Mouse (Mus musculus) limb, embryonic 12.5 days (tissue): ENCODE results near the gene Zbed5. TPM values are rescaled to one million over a fixed set of nuclear protein-coding genes. Genes with fewer than 3 reads are reported as not detected.
"Not testable (repeated sequence)": the region's sequence is repeated elsewhere in the genome, so short reads cannot be mapped to it uniquely, and the experiment has no call there.

ENCODE experiments used
- ATAC-seq: fragments of 200-750 bp; cut with Nextera tagmentation; 2 replicates; pipeline ENCODE4 v1.8.0; 2017; ENCODE audit warnings: low read depth, moderate TSS enrichment; ENCODE audit not compliant: insufficient number of reproducible peaks, insufficient read depth, low FRiP score, low TSS enrichment
- H3K27ac ChIP-seq: fragments of 300-500 bp; sonication (generic); 2 replicates; pipeline ENCODE4 v1.5.1; 2016; ENCODE audit warnings: mild to moderate bottlenecking, moderate library complexity
- H3K27me3 ChIP-seq: fragments of 300-500 bp; sonication (generic); 2 replicates; pipeline ENCODE4 v1.6.1; 2016; ENCODE audit warnings: mild to moderate bottlenecking, moderate library complexity
- H3K36me3 ChIP-seq: fragments of 300-500 bp; sonication (generic); 2 replicates; pipeline ENCODE4 v1.6.1; 2016; ENCODE audit warnings: mild to moderate bottlenecking, moderate library complexity
- H3K4me1 ChIP-seq: fragments of 300-500 bp; sonication (generic); replicated peaks from 2 replicates; pipeline ENCODE4 v1.6.1; 2016
- H3K4me2 ChIP-seq: fragments of 300-500 bp; sonication (generic); 2 replicates; pipeline ENCODE4 v1.6.1; 2016; ENCODE audit warnings: mild to moderate bottlenecking, moderate library complexity
- H3K4me3 ChIP-seq: fragments of 300-500 bp; sonication (generic); replicated peaks from 2 replicates; pipeline ENCODE4 v1.5.1; 2016; ENCODE audit warnings: mild to moderate bottlenecking
- H3K9ac ChIP-seq: fragments of 300-500 bp; sonication (generic); replicated peaks from 2 replicates; pipeline ENCODE4 v1.6.1; 2016; ENCODE audit warnings: mild to moderate bottlenecking, moderate library complexity
- H3K9me3 ChIP-seq: fragments of 300-500 bp; sonication (generic); 2 replicates; pipeline ENCODE4 v1.6.1; 2016; ENCODE audit warnings: mild to moderate bottlenecking, moderate library complexity
- WGBS: fragments of 180-500 bp; shearing (Covaris S2); methylation state at CpG from one replicate; pipeline ENCODE4 v1.1.7; 2016; 5-methylcytosine and 5-hydroxymethylcytosine counted together
- polyA plus RNA-seq: library from polyadenylated mRNA; unstranded; fragments of >200 nt; fragmentation: Nextera tagmentation; extraction: Ambion mirVana; gene quantifications from 2 replicates; pipeline ENCODE4 v1.2.1, GENCODE M21; 2016

The Zbed5 gene
- polyA plus RNA-seq, 1 experiment from 2014 or later = 11.9 TPM

DNA sequence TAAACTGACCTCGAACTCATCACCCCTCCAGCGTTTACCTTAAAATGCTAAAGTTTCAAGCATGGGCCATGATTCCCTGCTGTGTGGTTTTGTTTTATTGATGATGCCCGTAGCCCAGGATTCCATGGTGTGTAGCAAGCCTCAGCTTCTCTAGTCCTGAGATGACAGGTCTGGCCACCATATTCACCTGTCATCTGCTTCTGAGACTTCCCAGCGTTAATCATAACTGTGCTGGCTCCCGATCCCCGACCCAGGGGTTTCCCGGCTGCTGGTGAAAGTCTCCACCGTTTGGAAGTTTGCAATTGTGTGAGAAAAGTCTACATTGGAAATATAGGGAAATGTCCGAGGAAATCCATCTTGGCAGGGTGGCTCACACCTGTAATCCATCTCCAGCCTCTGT lies 13.6 kb downstream of the Zbed5 start:
- Histone ChIP-seq H3K4me1 (0 out of 2 replicates have a peak, but pooled peaks cover 8% of the 10 kb centered on the region), H3K27me3 (no peaks in the 10 kb centered on the region), H3K9ac (no peak overlapping the region), H3K27ac (no peak overlapping the region; the same call in 1 of the 2 replicates), H3K4me3 (peak overlapping the region; percentile 75), H3K36me3 (no peaks in the 10 kb centered on the region), H3K4me2 (peak overlapping the region; percentile 86), H3K9me3 (no peaks in the 10 kb centered on the region)
- 73% methylated on average over 9 of the region's 9 CpGs for WGBS
- ATAC-seq = no peak

DNA sequence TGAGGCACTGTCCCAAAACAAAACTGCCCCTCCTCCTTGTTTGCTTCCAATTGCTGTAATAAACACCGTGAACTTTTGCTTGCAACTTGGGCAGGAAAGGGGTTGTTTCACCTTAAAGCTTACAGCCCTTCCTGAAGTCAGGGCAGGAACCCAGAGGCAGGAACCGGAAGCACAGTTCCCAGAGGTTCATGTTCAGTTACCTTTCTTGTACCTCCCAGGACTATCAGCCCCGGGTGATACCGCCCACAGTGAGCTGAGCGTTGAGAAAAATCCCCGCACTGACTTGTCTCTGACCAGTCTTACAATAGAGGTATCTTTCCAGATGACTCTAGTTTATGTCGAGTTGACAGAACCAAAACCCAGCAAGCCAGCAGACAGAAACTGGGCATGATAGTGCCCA lies 14.1 kb downstream of the Zbed5 start:
- WGBS = 85% methylated on average over 7 of the region's 7 CpGs

DNA sequence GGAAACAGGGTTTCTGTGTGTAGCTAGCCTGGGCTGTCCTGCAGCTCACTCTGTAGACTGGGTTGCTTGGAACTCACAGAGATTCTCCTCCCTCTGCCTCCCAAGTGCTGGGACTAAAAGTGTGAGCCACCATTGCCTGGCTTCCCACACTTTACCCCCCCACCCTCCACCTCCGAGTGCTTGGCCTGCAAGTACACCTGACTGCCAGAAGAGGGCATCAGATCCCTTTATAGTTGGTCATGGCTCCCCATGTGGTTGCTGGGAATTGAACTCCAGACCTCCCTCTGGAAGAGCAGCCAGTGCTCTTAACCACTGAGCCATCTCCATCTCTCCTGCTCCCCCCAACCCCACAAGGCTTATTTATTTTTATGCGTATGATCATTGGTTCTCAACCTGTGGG lies 18.5 kb downstream of the Zbed5 start:
- Histone ChIP-seq H3K27me3 (no peaks in the 10 kb centered on the region), H3K4me2 (no peak overlapping the region), H3K4me1 (0 out of 2 replicates have a peak, but pooled peaks cover 3% of the 10 kb centered on the region), H3K9me3 (no peaks in the 10 kb centered on the region), H3K4me3 (no peak overlapping the region), H3K27ac (no peak overlapping the region), H3K36me3 (no peaks in the 10 kb centered on the region), H3K9ac (no peak overlapping the region)
- WGBS = 38% methylated on average over 2 of the region's 2 CpGs
- no peak for ATAC-seq

More for the DNA sequence above, 14.1 kb downstream of the Zbed5 start:
- H3K4me2 ChIP-seq = no peak overlapping the region
- H3K9ac ChIP-seq = no peak overlapping the region
- 0 out of 2 replicates have a peak, but pooled peaks cover 8% of the 10 kb centered on the region for H3K4me1 ChIP-seq
- no peaks in the 10 kb centered on the region for H3K27me3 ChIP-seq
- H3K27ac ChIP-seq = no peak overlapping the region
- H3K4me3 ChIP-seq = 0 out of 2 replicates have a peak overlapping the region, but pooled peaks have one; percentile 75
- no peaks in the 10 kb centered on the region for H3K9me3 ChIP-seq
- no peaks in the 10 kb centered on the region for H3K36me3 ChIP-seq
- ATAC-seq = no peak

DNA sequence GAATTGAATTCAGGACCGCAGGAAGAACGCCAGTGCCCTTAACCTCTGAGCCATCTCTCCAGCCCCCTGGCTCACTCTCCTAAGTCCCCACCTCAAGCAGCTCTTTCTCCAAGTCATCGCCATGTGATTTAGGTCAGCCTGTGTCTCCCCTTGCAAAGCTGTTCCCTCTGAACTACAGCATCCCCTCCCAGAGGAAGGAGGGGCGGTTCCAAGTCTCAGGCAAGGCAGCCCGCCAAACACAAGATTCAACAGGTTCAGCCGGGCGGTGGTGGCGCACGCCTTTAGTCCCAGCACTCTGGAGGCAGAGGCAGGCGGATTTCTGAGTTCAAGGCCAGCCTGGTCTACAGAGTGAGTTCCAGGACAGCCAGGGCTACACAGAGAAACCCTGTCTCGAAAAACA lies 20.0 kb downstream of the Zbed5 start:
- not testable (repeated sequence) for H3K9ac ChIP-seq, H3K4me3 ChIP-seq, ATAC-seq, H3K9me3 ChIP-seq, H3K36me3 ChIP-seq, H3K27me3 ChIP-seq, H3K4me1 ChIP-seq, H3K4me2 ChIP-seq, H3K27ac ChIP-seq
- 86% methylated on average over 11 of the region's 11 CpGs for WGBS

DNA sequence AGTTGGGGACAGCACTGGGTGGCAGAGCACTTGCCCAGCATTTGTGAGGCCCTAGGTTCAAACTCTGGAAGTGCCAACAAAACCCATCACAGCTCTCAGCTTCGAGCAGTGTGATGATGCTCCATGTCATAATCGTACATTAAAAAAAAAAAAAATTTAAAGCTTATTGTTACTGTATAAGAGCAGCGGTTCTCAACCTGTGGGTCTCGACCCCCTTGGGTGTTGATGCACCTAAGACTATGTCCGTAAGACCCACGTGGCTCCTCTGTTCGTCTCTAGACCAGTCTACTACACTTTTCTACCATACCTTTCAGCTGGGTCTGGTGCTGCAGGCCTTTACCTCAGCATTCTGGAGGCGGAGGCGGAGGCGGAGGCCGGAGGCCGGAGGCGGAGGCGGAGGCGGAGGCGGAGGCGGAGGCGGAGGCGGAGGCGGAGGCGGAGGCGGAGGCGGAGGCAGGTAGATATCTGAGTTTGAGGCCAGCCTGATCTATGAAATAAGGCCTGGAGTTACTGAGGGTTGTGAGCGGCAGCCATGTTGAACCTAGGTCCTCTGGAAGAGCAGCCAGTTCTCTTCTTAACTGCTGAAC lies 22.6 kb downstream of the Zbed5 start:
- ATAC-seq = no peak
- WGBS = 87% methylated on average over 24 of the region's 24 CpGs
- Histone ChIP-seq H3K27me3 (no peaks in the 10 kb centered on the region), H3K27ac (no peak overlapping the region), H3K9ac (no peak overlapping the region), H3K9me3 (no peaks in the 10 kb centered on the region), H3K4me2 (no peak overlapping the region), H3K36me3 (no peaks in the 10 kb centered on the region), H3K4me1 (no peaks in the 10 kb centered on the region), H3K4me3 (no peak overlapping the region)

DNA sequence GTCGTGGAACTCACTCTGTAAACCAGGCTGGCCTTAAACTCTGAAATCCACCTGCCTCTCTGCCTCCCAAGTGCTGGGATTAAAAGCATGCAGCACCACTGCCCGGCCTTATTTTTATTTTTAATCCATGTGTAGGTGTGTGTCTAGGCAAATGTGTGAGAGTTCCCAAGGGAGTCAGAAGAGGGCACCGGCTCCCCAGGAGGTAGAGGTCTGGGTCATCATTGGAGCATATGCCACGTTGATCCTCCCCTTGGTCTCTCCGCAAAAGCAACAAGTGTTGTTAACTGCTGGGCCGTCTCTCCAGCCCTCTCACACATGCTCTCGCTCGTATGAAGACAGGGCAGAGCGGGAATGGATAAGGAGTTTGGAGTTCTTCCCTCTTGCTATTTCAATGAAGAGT lies 23.2 kb downstream of the Zbed5 start:
- H3K4me2 ChIP-seq = no peak overlapping the region
- no peaks in the 10 kb centered on the region for H3K27me3 ChIP-seq
- H3K4me3 ChIP-seq = no peak overlapping the region
- no peaks in the 10 kb centered on the region for H3K4me1 ChIP-seq
- no peak for ATAC-seq
- H3K9ac ChIP-seq = no peak overlapping the region
- H3K27ac ChIP-seq = no peak overlapping the region
- WGBS = 79% methylated on average over 9 of the region's 9 CpGs
- H3K36me3 ChIP-seq = no peaks in the 10 kb centered on the region
- no peaks in the 10 kb centered on the region for H3K9me3 ChIP-seq

DNA sequence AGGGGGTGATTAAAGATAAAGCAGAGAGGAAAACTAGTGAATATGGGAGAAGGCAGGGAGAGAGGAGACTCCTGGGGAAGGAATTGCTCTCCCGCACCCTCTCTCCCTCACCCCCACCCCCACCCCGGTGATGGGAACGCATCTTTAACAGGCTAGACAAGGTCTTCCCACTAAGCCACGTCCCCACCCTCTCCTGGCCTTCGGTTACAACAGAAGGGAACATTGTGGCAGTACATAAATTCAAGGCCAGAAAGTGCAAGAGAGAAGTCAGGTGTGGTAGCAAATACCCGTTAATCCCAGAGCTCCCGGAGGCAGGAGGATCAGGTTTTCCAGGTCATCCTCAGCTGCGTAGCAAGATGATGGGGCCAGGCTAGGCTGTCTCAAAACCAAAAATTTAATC lies 23.8 kb downstream of the Zbed5 start:
- Histone ChIP-seq H3K27me3 (no peaks in the 10 kb centered on the region), H3K36me3 (no peaks in the 10 kb centered on the region), H3K27ac (no peak overlapping the region), H3K9ac (no peak overlapping the region), H3K4me3 (no peak overlapping the region), H3K4me1 (no peaks in the 10 kb centered on the region), H3K4me2 (no peak overlapping the region), H3K9me3 (no peaks in the 10 kb centered on the region)
- 65% methylated on average over 8 of the region's 8 CpGs for WGBS
- ATAC-seq = no peak

DNA sequence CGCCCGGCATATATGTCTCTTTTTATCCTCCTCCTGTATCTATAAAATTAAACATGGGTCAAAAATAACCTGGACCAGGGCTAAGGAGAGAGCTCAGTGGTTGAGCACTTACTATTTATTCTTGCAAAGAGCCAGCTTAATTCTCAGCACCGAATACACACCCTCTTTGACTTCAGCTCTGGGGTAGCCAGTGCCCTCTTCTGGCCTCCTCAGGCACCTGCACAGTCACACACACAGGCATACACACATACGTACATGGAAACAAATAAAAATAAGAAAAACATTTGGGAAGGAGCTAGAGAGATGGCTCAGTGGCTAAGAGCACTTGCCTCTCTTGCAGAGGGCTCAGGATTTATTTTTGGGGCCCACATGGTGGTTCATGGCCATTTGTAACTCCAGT lies 26.4 kb downstream of the Zbed5 start:
- Histone ChIP-seq H3K4me3 (no peak overlapping the region), H3K36me3 (no peaks in the 10 kb centered on the region), H3K9ac (no peak overlapping the region), H3K4me2 (no peak overlapping the region), H3K27ac (no peak overlapping the region), H3K27me3 (no peaks in the 10 kb centered on the region), H3K4me1 (no peaks in the 10 kb centered on the region), H3K9me3 (no peaks in the 10 kb centered on the region)
- ATAC-seq = no peak
- WGBS = 91% methylated on average over 4 of the region's 4 CpGs

DNA sequence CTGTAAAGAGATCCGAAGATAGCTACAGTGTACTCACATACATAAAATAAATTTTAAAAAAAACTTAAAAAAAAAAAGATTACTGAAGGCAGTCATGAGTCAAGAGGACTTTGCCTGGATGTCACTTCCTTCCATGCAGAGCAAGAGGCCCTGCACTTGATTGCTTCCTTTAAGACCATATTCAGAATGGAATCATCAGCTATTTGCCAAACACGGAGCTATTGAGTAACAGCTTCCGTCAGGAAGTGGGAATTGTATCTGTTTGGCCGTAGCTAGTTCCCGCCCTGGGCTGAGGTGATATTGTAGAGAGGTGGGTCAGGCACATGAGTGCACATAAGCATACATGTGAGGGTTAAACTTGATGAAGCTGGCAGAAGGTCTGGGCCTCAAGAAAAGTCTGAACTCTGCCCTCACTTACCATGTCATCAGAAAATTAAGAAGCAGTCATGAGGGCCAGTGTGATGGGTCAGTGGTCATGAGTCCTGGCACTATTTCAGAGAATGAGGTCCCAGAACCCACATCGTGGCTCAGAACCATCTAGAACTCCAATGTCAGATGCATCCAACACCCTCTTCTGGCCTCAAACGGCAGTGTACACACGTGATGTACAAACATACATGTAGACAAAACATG lies 29.4 kb downstream of the Zbed5 start:
- 90% methylated on average over 8 of the region's 8 CpGs for WGBS
- no peaks in the 10 kb centered on the region for H3K4me1 ChIP-seq
- no peak overlapping the region for H3K9ac ChIP-seq
- no peaks in the 10 kb centered on the region for H3K9me3 ChIP-seq
- H3K27me3 ChIP-seq = no peaks in the 10 kb centered on the region
- no peak overlapping the region for H3K4me2 ChIP-seq
- no peak for ATAC-seq
- H3K36me3 ChIP-seq = no peaks in the 10 kb centered on the region
- no peak overlapping the region for H3K27ac ChIP-seq
- H3K4me3 ChIP-seq = no peak overlapping the region

DNA sequence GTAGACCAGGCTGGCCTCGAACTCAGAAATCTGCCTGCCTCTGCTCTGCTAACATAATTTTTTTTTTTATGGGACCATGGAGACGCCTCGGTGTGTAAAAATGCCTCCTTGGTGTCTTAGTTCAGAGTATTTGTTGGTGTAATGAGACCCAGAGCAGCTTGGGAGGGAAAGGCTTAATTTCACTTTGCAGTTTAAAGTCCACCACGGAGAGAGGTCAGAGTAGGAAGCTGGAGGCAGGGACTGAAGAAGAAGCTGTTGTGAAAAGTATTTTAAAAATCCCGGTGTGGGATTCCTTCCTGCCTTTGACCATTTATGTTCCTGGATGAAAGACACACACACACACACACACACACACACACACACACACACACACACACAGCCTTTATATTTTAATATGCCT lies 30.4 kb downstream of the Zbed5 start:
- H3K27me3 ChIP-seq = no peaks in the 10 kb centered on the region
- H3K4me3 ChIP-seq = no peak overlapping the region
- H3K36me3 ChIP-seq = no peaks in the 10 kb centered on the region
- H3K4me1 ChIP-seq = no peaks in the 10 kb centered on the region
- WGBS = 69% methylated on average over 5 of the region's 5 CpGs
- H3K9me3 ChIP-seq = no peaks in the 10 kb centered on the region
- no peak overlapping the region for H3K27ac ChIP-seq
- no peak overlapping the region for H3K4me2 ChIP-seq
- no peak overlapping the region for H3K9ac ChIP-seq
- no peak for ATAC-seq

DNA sequence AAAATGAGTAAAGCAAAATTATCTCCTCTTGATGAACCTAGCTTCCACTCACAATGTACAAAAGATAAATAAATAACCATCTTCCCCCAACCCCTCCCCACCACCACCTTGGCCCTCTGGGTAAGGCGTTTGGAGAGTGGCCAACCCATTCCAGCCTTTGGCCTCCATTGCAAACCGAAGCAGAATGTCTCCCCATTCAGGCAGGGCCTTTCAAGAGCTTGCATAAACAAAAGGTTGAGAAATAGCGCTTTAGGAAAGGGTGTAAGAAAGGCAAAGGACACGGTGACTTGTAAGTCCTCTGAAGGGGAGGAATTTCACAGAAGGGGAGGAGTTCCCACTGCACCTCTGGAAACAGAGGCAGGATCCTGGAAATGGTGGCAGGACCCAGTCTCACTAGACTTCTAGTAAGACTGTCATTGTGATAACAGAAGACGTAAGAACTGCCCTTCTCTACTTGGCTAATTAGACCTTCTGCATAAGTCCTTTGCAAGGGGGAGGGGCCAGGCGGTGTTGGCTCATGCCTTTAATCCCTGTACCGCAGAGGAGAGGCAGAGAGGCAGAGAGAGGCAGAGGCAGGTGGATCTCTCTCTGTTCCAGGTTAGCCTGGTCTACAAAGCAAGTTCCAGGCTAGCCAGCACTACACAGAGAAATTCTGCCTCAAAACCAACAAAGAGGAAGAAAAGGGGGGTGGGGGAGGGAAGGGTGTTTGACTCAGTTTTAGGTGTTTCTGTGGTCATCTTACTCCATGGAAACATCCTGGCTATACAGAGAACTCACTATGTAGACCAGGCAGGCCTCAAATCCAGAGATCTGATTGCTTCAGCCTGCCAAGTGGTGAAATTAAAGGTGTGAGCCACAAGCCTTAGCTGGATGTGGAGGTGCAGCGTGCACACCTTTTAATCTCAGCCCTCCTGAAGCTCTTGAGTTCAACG lies 34.7 kb downstream of the Zbed5 start:
- H3K4me1 ChIP-seq = no peaks in the 10 kb centered on the region
- WGBS = 51% methylated on average over 9 of the region's 9 CpGs
- H3K27ac ChIP-seq = no peak overlapping the region
- no peak overlapping the region for H3K4me2 ChIP-seq
- H3K9ac ChIP-seq = no peak overlapping the region
- H3K36me3 ChIP-seq = no peaks in the 10 kb centered on the region
- no peaks in the 10 kb centered on the region for H3K9me3 ChIP-seq
- ATAC-seq = no peak
- H3K27me3 ChIP-seq = no peaks in the 10 kb centered on the region
- H3K4me3 ChIP-seq = no peak overlapping the region
